Mouse (Mus musculus): Measurements from ENCODE around the gene Zfp330.
A peak's percentile ranks its signal among the peaks of the same experiment; 100 is the strongest.

Zfp330 gene

DNA sequence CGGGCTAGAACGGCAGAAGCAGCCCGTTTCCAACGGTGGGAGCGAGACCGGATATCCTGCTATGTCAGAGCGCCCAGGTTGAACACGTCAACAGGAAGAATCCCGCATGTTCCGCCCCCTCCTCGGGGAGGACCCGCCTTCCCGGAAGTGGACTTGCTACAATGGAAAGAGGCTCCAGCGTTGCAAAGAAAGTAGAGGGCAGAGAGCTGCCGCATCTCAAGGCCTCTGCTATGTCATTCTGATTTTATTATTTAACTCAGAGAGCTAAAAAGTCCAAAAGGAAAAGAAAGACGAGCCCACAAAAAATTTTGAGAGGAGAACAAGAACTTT, at the start of gene Zfp330:
Gene Zfp330, minus strand, starts transcription at position 68 of the 330 bp plus-strand sequence.
- peak; percentile 97 for DNase-seq (ENCODE audit: low read depth)

DNA sequence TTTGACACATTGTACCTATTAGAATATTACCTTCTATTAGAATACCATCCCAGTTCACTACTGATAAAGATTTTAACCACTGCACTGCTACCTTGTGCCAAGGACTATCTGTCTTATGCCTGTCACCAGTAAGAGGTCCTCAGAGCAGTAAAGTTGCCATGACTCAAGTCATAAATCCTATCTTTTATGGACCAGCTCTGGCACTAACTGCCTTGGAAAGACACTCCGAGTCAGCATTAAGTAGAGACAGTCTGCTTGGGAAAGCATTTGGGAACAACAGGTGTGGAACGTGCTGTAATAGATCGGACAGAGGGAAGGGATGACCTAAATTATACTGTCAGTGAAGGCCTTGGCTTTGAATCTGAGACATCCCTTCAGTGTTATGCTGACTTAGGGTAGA, 4.0 kb upstream of the Zfp330 start:
- DNase-seq (ENCODE audit: low read depth): no peak

DNA sequence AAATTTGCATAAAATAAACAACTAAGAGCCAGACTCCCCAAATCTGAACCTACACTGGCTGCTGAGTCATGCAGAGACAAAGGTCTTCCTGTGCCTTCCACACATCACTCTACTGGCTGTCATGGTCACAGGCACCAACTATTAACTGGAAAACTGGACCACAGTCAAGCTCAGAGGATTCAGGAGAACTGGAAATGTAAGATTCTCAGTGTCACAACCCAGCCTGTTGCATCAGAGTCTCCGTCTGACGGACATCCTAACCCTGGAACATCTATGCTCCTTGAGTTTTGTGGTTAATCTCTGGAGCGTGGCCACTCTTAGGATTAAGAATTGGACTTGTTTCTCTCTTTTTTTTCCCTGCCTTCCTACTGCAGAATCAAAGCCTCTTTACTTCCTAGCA, 3.4 kb upstream of the Zfp330 start:
- DNase-seq (ENCODE audit: low read depth): no peak

DNA sequence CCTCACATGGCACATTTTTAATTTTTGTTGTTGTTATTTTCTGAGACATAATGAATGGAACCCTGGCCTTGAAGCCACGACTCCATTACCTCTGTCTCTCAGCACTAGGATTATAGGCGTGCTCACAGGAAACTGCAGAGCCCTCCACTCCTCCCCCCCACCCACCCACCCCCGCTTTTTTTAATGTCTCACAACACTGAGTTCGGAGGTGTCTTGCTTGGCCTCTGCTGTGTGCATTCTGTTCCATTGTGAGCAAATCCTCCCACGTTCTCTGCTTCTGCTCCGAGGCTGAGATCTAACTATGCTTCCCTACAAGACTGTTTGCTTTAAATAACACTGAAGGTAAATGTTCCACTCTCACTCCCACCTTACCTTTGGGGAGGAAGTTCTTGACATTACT, 522 bp upstream of the Zfp330 start:
- no peak for DNase-seq (ENCODE audit: low read depth)

DNA sequence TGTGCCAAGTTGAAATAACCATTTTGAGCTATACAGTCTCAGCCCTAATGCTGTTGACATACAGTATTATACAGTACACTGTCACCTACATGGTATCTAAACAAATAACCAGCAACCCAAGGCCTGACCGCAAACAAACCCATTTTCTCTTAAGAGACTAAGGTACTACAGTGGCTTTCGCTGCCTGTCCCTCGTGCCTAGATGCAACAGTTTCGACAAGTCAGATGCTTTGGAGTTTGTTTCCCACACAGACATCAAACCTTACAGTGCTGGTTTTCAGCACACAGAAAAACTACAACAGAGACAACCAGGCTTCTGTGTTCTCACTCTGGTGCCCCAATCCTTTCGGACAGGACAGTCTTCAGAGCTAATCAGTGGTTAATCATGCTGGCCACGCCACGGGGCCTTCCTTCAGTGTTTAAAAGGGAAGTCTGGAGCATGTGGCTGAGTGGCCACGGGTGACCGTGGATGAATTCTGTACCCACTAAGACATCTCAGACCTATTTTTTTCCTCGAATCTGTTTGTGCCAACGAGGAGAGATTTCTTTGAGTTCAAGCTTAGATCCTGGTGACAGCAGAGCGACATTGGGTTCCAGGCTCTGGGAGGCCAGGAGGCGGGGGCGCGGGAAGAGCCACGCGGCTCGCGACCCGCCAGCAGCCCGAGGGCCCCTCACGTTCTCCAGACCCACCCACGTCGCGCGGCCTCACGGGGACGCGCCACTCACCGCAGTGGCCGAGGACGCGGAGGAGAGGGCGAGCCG, 448 bp downstream of the Zfp330 start:
- DNase-seq (ENCODE audit: low read depth): peak; percentile 65

DNA sequence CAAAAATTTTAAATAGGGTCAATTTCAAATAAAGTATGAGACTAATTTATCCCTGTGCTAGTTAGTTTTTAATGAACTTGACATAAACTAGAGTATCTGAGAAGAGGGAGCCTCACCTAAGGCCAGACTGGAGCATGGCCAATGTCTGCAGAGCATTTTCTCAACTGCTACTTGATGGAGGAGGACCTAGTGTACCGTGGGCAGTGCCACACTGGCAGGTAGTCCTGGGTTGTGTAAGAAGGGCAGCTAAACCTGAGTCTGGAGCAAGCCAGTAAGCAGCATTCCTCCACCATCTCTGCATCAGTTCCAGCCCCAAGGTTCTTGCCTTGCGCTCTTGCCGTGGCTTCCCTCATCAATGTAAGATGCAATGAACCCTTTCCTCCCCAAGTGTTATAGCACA, 3.1 kb downstream of the Zfp330 start:
- DNase-seq (ENCODE audit: low read depth): no peak

DNA sequence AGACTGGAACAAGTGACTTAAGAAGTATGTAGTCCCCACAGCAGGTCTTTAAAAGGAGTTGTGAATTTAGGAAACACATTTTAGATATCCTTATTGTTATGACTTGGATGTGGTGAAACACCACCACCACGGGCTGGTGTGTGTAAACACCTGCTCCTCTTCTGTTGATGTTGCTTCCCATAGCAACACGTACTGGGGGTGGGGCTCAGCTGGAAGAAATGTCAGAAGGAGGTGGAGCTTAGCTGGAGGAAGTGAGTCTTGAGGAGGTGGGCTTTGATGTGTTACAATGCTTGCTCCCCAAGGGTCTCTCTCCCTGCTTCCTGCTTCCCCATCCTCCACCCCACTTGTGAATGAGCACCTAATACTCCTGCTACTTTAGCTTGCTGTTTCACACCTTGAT, 14.9 kb downstream of the Zfp330 start:
- DNase-seq (ENCODE audit: low read depth): peak; percentile 38

DNA sequence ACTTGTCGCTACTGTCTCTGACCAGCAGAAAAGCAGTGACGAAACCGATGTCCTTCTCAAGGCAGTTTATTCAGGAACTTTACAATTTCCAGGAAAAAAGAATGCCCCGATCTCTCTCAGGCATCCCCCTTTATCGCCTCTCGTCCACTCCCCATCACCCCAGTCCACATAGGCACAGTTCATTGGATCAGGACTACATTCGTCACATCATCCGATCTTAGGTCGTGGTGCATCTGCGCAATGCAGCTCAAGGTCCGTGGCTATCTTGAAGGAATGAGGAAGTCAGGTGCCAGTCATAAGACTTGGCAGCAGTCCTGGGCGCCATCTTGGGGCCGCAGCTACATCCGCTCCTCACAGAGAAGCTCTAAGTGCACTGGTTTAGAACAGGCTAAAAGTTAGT, 19.0 kb downstream of the Zfp330 start:
- no peak for DNase-seq (ENCODE audit: low read depth)

DNA sequence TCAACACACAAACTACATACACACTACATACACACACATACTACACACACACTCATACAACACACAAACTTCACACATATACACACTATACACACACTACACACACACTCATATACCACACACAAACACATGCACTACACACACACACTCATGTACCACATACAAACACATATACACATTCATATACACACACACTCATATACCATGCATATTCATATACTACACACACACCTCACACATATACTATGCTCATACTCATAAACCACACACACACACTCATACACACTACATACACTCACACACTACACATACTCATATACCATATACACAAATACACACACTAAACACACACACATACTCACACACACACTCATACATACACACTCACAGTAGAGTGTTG, 27.3 kb downstream of the Zfp330 start:
- DNase-seq (ENCODE audit: low read depth): no peak

DNA sequence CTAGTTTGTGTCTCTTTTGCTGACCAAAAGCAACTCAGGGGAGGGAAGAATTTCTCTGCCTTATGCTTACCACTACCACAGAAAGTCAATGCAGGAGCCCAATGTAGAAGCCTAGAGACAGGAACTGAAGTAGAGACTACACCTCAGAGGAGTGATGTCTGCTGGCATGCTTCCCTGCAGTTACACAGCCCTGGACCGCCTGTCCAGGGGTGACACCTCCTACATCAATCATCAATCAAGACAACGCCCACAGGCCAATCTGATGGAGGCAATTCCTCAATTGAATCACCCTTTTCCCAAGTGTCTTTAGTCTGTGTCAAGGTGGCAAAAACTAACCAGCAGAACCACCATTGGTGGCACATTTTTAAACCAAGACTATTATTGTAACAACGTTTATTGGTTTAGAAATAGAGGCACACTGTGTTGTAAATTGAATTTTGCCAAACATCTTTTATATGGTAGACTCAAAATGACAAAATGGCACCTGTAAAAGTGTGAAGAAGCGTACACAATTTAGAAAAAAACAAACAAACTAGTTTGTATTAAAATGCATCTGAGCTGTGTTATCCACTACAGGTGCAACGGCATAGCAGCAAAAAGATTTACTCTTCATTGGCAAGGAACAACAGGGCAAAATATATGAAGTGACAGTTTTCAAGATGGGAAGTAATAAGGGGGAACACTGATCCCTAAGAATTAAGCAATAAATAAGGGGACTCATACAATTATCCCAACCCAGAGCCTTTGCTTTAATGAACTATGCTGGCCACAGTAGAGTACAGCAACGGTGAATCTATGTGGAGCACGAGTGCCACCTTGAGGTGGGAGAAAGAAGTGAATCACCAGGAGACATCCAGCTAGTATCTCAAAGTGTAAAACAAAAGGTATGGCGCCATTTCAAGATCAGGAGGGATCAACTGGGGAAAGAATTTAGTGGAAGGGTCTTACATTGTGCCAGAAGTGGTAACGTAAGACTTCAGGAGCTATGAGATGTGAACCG, 29.8 kb downstream of the Zfp330 start:
- DNase-seq (ENCODE audit: low read depth): peak; percentile 75

Measured in induced T-regulatory cell, adult 2 months (primary cell).